Mouse (Mus musculus) kidney, adult 2 months (tissue): ENCODE data around the gene Ube2g1.

Source experiments
- CTCF ChIP-seq: fragments of 200-500 bp; conservative IDR thresholded peaks from 2 replicates; pipeline ENCODE4 v1.5.1; 2011; ENCODE audit warnings: low read depth, mild to moderate bottlenecking, control low read depth, low read length, moderate library complexity, mixed read lengths; ENCODE audit not compliant: insufficient read depth, insufficient read length
- POLR2A ChIP-seq: fragments of 200-500 bp; IDR thresholded peaks from one replicate; pipeline ENCODE4 v1.6.1; 2011; ENCODE audit warnings: low read depth, low read length, control low read depth

DNA sequence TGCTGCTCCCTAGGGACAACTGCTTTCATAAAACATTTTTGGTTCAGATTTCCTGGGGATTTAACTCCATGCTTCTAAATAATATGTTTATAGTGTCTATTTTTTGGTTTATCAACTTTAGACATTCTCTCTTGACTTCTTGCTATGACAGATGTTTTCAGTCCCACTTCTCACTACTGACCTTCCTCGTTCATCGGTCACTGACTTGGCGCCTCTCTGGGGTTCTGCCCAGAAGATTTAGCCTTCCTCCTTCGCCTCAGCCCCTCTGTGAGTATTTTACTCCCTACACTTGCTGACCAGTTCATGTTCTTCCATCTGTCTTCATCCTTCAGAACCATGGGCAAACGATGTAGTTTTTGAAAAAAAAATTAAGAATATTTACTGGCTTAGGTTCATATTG lies 38.3 kb downstream of the Ube2g1 start:
- TF ChIP-seq CTCF (no peak), POLR2A (no peak)
